Mouse (Mus musculus) thymus, adult 2 months (tissue): ENCODE data around the gene Dnajc5.

Source experiments
- CTCF ChIP-seq: fragments of 200-500 bp; IDR thresholded peaks from 2 replicates; pipeline ENCODE4 v1.5.1; 2012; ENCODE audit warnings: mild to moderate bottlenecking, control low read depth, low read length, moderate library complexity, borderline replicate concordance; ENCODE audit not compliant: control insufficient read depth, poor library complexity, insufficient read depth; ENCODE audit errors: extremely low read depth
- POLR2A ChIP-seq: fragments of 200-500 bp; IDR thresholded peaks from 2 replicates; pipeline ENCODE4 v1.6.1; 2012; ENCODE audit warnings: mild to moderate bottlenecking, low read length, control low read depth, moderate library complexity; ENCODE audit not compliant: control insufficient read depth, poor library complexity, insufficient read depth; ENCODE audit errors: extremely low read depth

GRCm38 (mm10) chr2:181487338-181488277 lies 32.7 kb upstream of the Dnajc5 start:
- TF ChIP-seq CTCF (no peak), POLR2A (no peak)
